Mouse (Mus musculus) heart, adult 2 months (tissue): ENCODE data around the gene Gm17720.

Experiments
- CTCF ChIP-seq: fragments of 200-600 bp; IDR thresholded peaks from 2 replicates; pipeline ENCODE4 v1.8.1; 2022; ENCODE audit warnings: antibody characterized with exemption, mild to moderate bottlenecking, moderate library complexity
- POLR2A ChIP-seq: fragments of 200-500 bp; IDR thresholded peaks from 2 replicates; pipeline ENCODE4 v1.6.1; 2011; ENCODE audit warnings: mild to moderate bottlenecking, low read depth, low read length, control low read depth; ENCODE audit not compliant: insufficient read depth

DNA sequence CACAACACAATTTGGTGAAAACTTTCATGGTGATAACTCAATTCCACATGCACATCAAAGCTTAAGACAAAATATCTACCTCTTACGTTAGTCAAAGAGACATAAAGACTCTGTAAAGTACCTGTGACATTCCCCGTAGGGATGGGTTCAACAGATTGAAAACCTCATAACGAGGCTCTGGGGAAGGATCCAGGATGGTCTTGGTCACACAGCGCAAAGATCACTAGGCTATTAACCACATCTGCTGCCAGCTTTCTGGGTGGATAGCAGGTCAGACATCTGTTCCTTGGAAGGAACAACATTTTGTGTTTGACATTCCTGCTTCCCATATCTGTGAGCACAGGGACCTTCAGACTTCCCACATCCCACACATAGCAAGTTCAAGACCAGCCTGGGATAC, 32.8 kb downstream of the Gm17720 start:
- TF ChIP-seq CTCF = no peak
- no peak for TF ChIP-seq POLR2A
